In genomic region chr5:8807137-8808004, GRCm38 (mm10) we compare ENCODE assay signal across 16 mouse cellular contexts. TPM values are rescaled to one million over a fixed set of nuclear protein-coding genes. Genes with fewer than 3 reads are reported as not detected.
DNase-seq lines count a peak whose midpoint lies in the region; TF ChIP-seq lines count a peak whose summit lies in the region.
"Had no signal": no experiment of that assay in that cellular context is flagged by ENCODE, and none has a peak within 500 bp of the region (broad histone marks: within the 10 kb centered on the region; RNA-seq: fewer than 3 reads in every experiment).

No protein-coding gene starts in this region.

- H3K4me1 ChIP-seq in megakaryocyte, embryonic 14.5 days: peaks cover 24% of the 10 kb centered on the region
- H3K4me1 ChIP-seq in cerebellum, adult 2 months (ENCODE audit: control insufficient read depth, insufficient read depth, low read length): no peaks in the 10 kb centered on the region
- H3K4me1 ChIP-seq in lung, adult 2 months (ENCODE audit: control insufficient read depth, insufficient read depth, low read length): no peaks in the 10 kb centered on the region
- H3K4me1 ChIP-seq: forebrain, embryonic 15.5 days; hindbrain, embryonic 13.5 days had no signal

- peak; percentile 40 for DNase-seq in thymus, postnatal 0 days (ENCODE audit: low spot score)
- no peak for DNase-seq in thymus, postnatal 4 days
- peak; percentile 13 for DNase-seq in brain, adult 2 months (ENCODE audit: low read depth, low spot score)
- DNase-seq in cerebellum, adult 2 months: no peak
- no peak for DNase-seq in cerebellum, postnatal 36 days
- no peak for DNase-seq in lung, adult 2 months
- DNase-seq: cerebellum, postnatal 10 days; gastrocnemius, adult 2 months; kidney, adult 11 months; kidney, postnatal 14 days; lung, adult 18-20 months; lung, postnatal 4 days; right cerebral cortex, postnatal 14 days had no signal

- H3K27ac ChIP-seq in cerebellum, adult 2 months (ENCODE audit: insufficient read depth, low read length): no peak overlapping the region
- H3K27ac ChIP-seq: forebrain, embryonic 15.5 days; gastrocnemius, adult 2 months; hindbrain, embryonic 13.5 days had no signal

- H3K9me3 ChIP-seq in megakaryocyte, embryonic 14.5 days: no peaks in the 10 kb centered on the region
- H3K9me3 ChIP-seq: forebrain, embryonic 15.5 days; hindbrain, embryonic 13.5 days had no signal

- no peak for TF ChIP-seq POLR2A in cerebellum, adult 2 months (IDR thresholded peaks at IDR 0.05; ENCODE audit: borderline replicate concordance, insufficient read depth, low read length)
- no peak for TF ChIP-seq POLR2A in lung, adult 2 months (IDR thresholded peaks at IDR 0.05; ENCODE audit: borderline replicate concordance, extremely low read depth, low read depth, low read length)

- no peaks in the 10 kb centered on the region for H3K27me3 ChIP-seq in megakaryocyte, embryonic 14.5 days (replicated peaks)
- H3K27me3 ChIP-seq in cerebellum, adult 2 months (ENCODE audit: control insufficient read depth, insufficient read depth, low read length): no peaks in the 10 kb centered on the region
- H3K27me3 ChIP-seq: forebrain, embryonic 15.5 days; hindbrain, embryonic 13.5 days had no signal

- H3K36me3 ChIP-seq in megakaryocyte, embryonic 14.5 days (replicated peaks; ENCODE audit: low read length): no peaks in the 10 kb centered on the region
- H3K36me3 ChIP-seq: forebrain, embryonic 15.5 days; hindbrain, embryonic 13.5 days had no signal

- TF ChIP-seq CTCF in cerebellum, adult 2 months (IDR thresholded peaks at IDR 0.05; ENCODE audit: borderline replicate concordance, insufficient read depth, low read depth, low read length): no peak
- no peak for TF ChIP-seq CTCF in lung, adult 2 months (IDR thresholded peaks at IDR 0.05; ENCODE audit: insufficient read depth, low read length)

- WGBS in cerebellum, adult 2 months: 83% methylated on average over 9 of the region's 9 CpGs
- WGBS in lung, adult 2 months: 69% methylated on average over 9 of the region's 9 CpGs

- H3K4me3 ChIP-seq in megakaryocyte, embryonic 14.5 days (replicated peaks): peak overlapping the region; percentile 67
- no peak overlapping the region for H3K4me3 ChIP-seq in cerebellum, adult 2 months (replicated peaks; ENCODE audit: insufficient read depth, low read depth, low read length)
- H3K4me3 ChIP-seq in lung, adult 2 months (replicated peaks; ENCODE audit: extremely low read depth, low read depth, low read length): no peak overlapping the region
- H3K4me3 ChIP-seq: forebrain, embryonic 15.5 days; gastrocnemius, adult 2 months; hindbrain, embryonic 13.5 days had no signal

RNA-seq across cellular contexts. Expression of gene Abcb1b, which starts 9.4 kb away (rescaled TPM):
- polyA plus RNA-seq in thymus, postnatal 0 days (2015; fragmentation: Nextera tagmentation; extraction: Ambion mirVana): 3.8 and 4.1 TPM in 2 replicates
- polyA plus RNA-seq in megakaryocyte, embryonic 14.5 days (2012; ENCODE audit: insufficient read depth, low replicate concordance): 0.84 TPM in 1 of 2 replicates, not detected in the other
- 1.5 TPM in 2 replicates for polyA plus RNA-seq in cerebellum, adult 2 months (2012; rRNA removed)
- polyA plus RNA-seq in lung, adult 2 months (2012; rRNA removed): 0.92 and 1.5 TPM in 2 replicates

Comparison
In these comparisons a context has a peak if more than half of its experiments do, and no peak if none do; other contexts are left out.
1. DNase-seq: peak in thymus, postnatal 0 days (single experiment) and brain, adult 2 months (single experiment); none in thymus, postnatal 4 days (single experiment), cerebellum, adult 2 months (0 of 2), cerebellum, postnatal 36 days (0 of 2) and lung, adult 2 months (single experiment).